Mouse (Mus musculus) liver, postnatal 0 days (tissue): ENCODE measurements around the gene Ipmk. TPM values are rescaled to one million over a fixed set of nuclear protein-coding genes. Genes with fewer than 3 reads are reported as not detected.

Source experiments
- ATAC-seq: fragments of 200-750 bp; cut with Nextera tagmentation; 2 replicates; pipeline ENCODE4 v1.8.0; 2017; ENCODE audit warnings: mild to moderate bottlenecking, moderate library complexity
- DNase-seq: peaks from one replicate; pipeline ENCODE4 v3.0.0-alpha.2; 2016
- H3K27ac ChIP-seq: fragments of 300-500 bp; sonication (generic); 2 replicates; pipeline ENCODE4 v1.5.1; 2014; ENCODE audit warnings: antibody characterized with exemption, moderate library complexity, mild to moderate bottlenecking, low read depth
- H3K27me3 ChIP-seq: fragments of 300-500 bp; sonication (generic); 2 replicates; pipeline ENCODE4 v1.6.1; 2014; ENCODE audit warnings: low read length, control low read depth, mixed read lengths; ENCODE audit not compliant: insufficient read depth
- H3K36me3 ChIP-seq: fragments of 300-500 bp; sonication (generic); replicated peaks from 2 replicates; pipeline ENCODE4 v1.6.1; 2014; ENCODE audit warnings: mild to moderate bottlenecking, control low read depth, low read length, moderate library complexity, mixed read lengths; ENCODE audit not compliant: insufficient read depth
- H3K4me1 ChIP-seq: fragments of 300-500 bp; sonication (generic); 2 replicates; pipeline ENCODE4 v1.6.1; 2014; ENCODE audit warnings: antibody characterized with exemption, mild to moderate bottlenecking, control low read depth; ENCODE audit not compliant: insufficient read depth
- H3K4me2 ChIP-seq: fragments of 300-500 bp; sonication (generic); 2 replicates; pipeline ENCODE4 v1.6.1; 2014; ENCODE audit warnings: low read depth, mild to moderate bottlenecking, low read length, moderate library complexity, mixed read lengths
- H3K4me3 ChIP-seq: fragments of 300-500 bp; sonication (generic); 2 replicates; pipeline ENCODE4 v1.5.1; 2014; ENCODE audit warnings: low read depth, low read length
- H3K9ac ChIP-seq: fragments of 300-500 bp; sonication (generic); replicated peaks from 2 replicates; pipeline ENCODE4 v1.6.1; 2014; ENCODE audit warnings: mild to moderate bottlenecking, moderate library complexity
- H3K9me3 ChIP-seq: fragments of 300-500 bp; sonication (generic); 2 replicates; pipeline ENCODE4 v1.6.1; 2016; ENCODE audit warnings: mild to moderate bottlenecking, control low read depth, low read length, mixed read lengths
- CTCF ChIP-seq: sonication (generic); IDR thresholded peaks from 2 replicates; pipeline ENCODE4 v1.5.1; 2016; ENCODE audit warnings: antibody characterized with exemption, low read depth
- EP300 ChIP-seq: IDR thresholded peaks from 2 replicates; pipeline ENCODE4 v1.6.1; 2016; ENCODE audit warnings: antibody characterized with exemption, low read depth, mild to moderate bottlenecking
- WGBS: fragments of 180-500 bp; shearing (Covaris S2); extraction: QIAGEN DNeasy Blood & Tissue Kit; methylation state at CpG from one replicate; pipeline ENCODE4 v1.1.7; 2014; ENCODE audit not compliant: insufficient replicate concordance; 5-methylcytosine and 5-hydroxymethylcytosine counted together
- polyA plus RNA-seq: library from polyadenylated mRNA; unstranded; fragments of >200 nt; fragmentation: Nextera tagmentation; extraction: Ambion mirVana; gene quantifications from 2 replicates; pipeline ENCODE4 v1.2.1, GENCODE M21; 2015

Ipmk gene
- polyA plus RNA-seq, 1 experiment from 2014 or later: 9.4 TPM

GRCm38 (mm10) chr10:71347964-71348636 is 537 bp downstream of the Ipmk start:
- peak overlapping the region; percentile 77 for H3K4me3 ChIP-seq
- no peaks in the 10 kb centered on the region for H3K9me3 ChIP-seq
- under 1% methylated on average over 44 of the region's 48 CpGs for WGBS
- H3K36me3 ChIP-seq: peaks cover 8% of the 10 kb centered on the region
- H3K4me1 ChIP-seq: peaks cover 31% of the 10 kb centered on the region
- TF ChIP-seq EP300 (no peak), CTCF (no peak)
- ATAC-seq (peak; percentile 8), DNase-seq (peak; percentile 60)
- peak overlapping the region; percentile 86 for H3K9ac ChIP-seq
- peak overlapping the region; percentile 84 for H3K27ac ChIP-seq
- H3K4me2 ChIP-seq: peak overlapping the region; percentile 84
- no peaks in the 10 kb centered on the region for H3K27me3 ChIP-seq

- no peak for DNase-seq
- H3K4me1 ChIP-seq: peaks cover 29% of the 10 kb centered on the region
These were observed 1.2 kb downstream of the Ipmk start for GRCm38 (mm10) chr10:71348637-71349280.

GRCm38 (mm10) chr10:71349290-71349689 is 1.7 kb downstream of the Ipmk start:
- peak overlapping the region; percentile 77 for H3K4me3 ChIP-seq
- WGBS: 57% methylated on average over 1 of the region's 1 CpGs
- H3K9ac ChIP-seq: peak overlapping the region; percentile 86; the same call in 1 of the 2 replicates
- H3K27ac ChIP-seq: peak overlapping the region; percentile 84
- peaks cover 11% of the 10 kb centered on the region for H3K36me3 ChIP-seq
- no peaks in the 10 kb centered on the region for H3K9me3 ChIP-seq
- no peaks in the 10 kb centered on the region for H3K27me3 ChIP-seq
- ATAC-seq (no peak), DNase-seq (no peak)
- peak overlapping the region; percentile 84 for H3K4me2 ChIP-seq
- peaks cover 29% of the 10 kb centered on the region for H3K4me1 ChIP-seq
- TF ChIP-seq EP300 (no peak), CTCF (no peak)

More at GRCm38 (mm10) chr10:71348637-71349280, 1.2 kb downstream of the Ipmk start:
- peak overlapping the region; percentile 86 for H3K9ac ChIP-seq
- peak overlapping the region; percentile 84 for H3K27ac ChIP-seq
- H3K27me3 ChIP-seq: no peaks in the 10 kb centered on the region
- TF ChIP-seq EP300 (0 out of 2 replicates have a peak, but pooled peaks have one; percentile 10), CTCF (no peak)
- H3K4me2 ChIP-seq: peak overlapping the region; percentile 84
- ATAC-seq: no peak
- H3K9me3 ChIP-seq: no peaks in the 10 kb centered on the region
- H3K36me3 ChIP-seq: peaks cover 11% of the 10 kb centered on the region
- peak overlapping the region; percentile 77 for H3K4me3 ChIP-seq
- WGBS: 6% methylated on average over 16 of the region's 16 CpGs

- peaks cover 15% of the 10 kb centered on the region for H3K36me3 ChIP-seq
- no peaks in the 10 kb centered on the region for H3K9me3 ChIP-seq
- H3K27me3 ChIP-seq: no peaks in the 10 kb centered on the region
- TF ChIP-seq CTCF (no peak), EP300 (no peak)
- DNase-seq: no peak
- H3K9ac ChIP-seq: no peak overlapping the region
- no peak overlapping the region for H3K4me2 ChIP-seq
- H3K27ac ChIP-seq: no peak overlapping the region
- ATAC-seq: no peak
- 90% methylated on average over 7 of the region's 7 CpGs for WGBS
- H3K4me3 ChIP-seq: no peak overlapping the region
- peaks cover 20% of the 10 kb centered on the region for H3K4me1 ChIP-seq
These were observed 3.7 kb downstream of the Ipmk start for GRCm38 (mm10) chr10:71351301-71351700.

GRCm38 (mm10) chr10:71353850-71354249 is 6.3 kb downstream of the Ipmk start:
- 77% methylated on average over 9 of the region's 9 CpGs for WGBS
- TF ChIP-seq CTCF (no peak), EP300 (no peak)
- 0 out of 2 replicates have a peak, but pooled peaks have one; percentile 22 for ATAC-seq

GRCm38 (mm10) chr10:71354947-71355346 is 7.4 kb downstream of the Ipmk start:
- no peak for ATAC-seq
- H3K27me3 ChIP-seq: no peaks in the 10 kb centered on the region
- no peak overlapping the region for H3K4me2 ChIP-seq
- H3K4me1 ChIP-seq: peaks cover 7% of the 10 kb centered on the region
- H3K27ac ChIP-seq: no peak overlapping the region
- H3K4me3 ChIP-seq: no peak overlapping the region
- peaks cover 15% of the 10 kb centered on the region for H3K36me3 ChIP-seq
- DNase-seq: no peak
- WGBS: 88% methylated on average over 12 of the region's 12 CpGs
- no peaks in the 10 kb centered on the region for H3K9me3 ChIP-seq
- TF ChIP-seq EP300 (no peak), CTCF (no peak)
- H3K9ac ChIP-seq: no peak overlapping the region

More at GRCm38 (mm10) chr10:71353850-71354249, 6.3 kb downstream of the Ipmk start:
- H3K4me3 ChIP-seq: no peak overlapping the region
- H3K36me3 ChIP-seq: peaks cover 15% of the 10 kb centered on the region
- H3K9me3 ChIP-seq: no peaks in the 10 kb centered on the region
- H3K4me1 ChIP-seq: peaks cover 15% of the 10 kb centered on the region
- no peak overlapping the region for H3K9ac ChIP-seq
- no peak overlapping the region for H3K27ac ChIP-seq
- H3K4me2 ChIP-seq: no peak overlapping the region
- no peaks in the 10 kb centered on the region for H3K27me3 ChIP-seq
- DNase-seq: no peak
